8 mouse cellular contexts compared by ENCODE assay signal in the genomic region with DNA sequence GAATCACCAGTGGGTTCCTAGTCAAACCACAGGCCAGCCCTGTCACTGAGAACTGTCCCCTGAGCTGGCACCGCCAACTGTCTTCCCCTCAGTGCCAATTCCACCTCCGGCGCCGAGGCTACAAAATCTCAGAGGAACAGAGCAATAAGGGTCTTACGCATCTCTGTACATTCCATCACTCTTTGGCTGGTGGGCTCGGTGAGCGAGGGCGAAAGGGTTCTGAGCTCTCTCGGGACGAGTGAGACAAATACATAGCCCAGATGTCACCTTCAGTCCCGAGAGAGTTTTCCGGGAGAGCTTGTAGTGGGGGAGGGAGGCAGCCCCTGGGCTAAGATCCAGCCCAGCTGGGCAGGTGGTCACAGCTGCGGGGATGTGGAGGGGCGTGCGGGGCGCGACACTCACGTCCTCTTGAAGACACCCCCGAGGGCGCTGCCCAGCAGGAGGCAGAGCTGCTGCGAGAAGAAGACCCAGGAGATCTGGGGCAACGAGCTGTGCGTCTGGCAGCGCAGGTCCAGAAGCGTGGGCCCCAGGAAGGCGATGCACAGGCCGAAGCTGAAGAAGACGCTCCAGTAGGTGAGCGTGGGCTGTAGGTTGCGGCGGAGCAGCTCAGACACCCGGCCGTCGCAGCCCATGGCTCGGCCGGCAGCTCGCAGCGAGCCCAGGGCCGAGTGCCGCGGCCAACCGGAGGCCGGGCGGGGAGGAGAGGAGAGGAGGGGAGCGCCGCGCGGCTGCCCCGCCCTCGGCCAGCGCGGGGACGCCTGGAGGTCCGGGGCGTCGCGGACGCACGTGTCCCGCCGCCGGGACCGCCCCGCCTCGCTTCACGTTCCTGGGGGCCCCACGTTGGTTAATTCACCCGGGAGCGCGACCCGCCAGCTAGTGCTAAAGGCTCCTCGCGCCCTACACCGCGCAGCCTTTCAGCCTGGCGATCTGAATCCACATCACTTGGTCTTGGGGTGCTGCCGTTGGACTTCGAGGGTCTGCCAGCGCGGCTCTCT. TPM values are rescaled to one million over a fixed set of nuclear protein-coding genes. Genes with fewer than 3 reads are reported as not detected.
DNase-seq lines count a peak whose midpoint lies in the region; ATAC-seq and TF ChIP-seq lines count a peak whose summit lies in the region.

Gene Mfsd4a, minus strand, starts transcription at position 802 of the 995 bp plus-strand sequence.

- peaks cover 18% of the 10 kb centered on the region for H3K4me1 ChIP-seq in embryonic facial prominence, embryonic 13.5 days
- peaks cover 8% of the 10 kb centered on the region for H3K4me1 ChIP-seq in heart, embryonic 11.5 days (ENCODE audit: control insufficient read depth, insufficient read depth, low read length)
- H3K4me1 ChIP-seq in kidney, embryonic 16.5 days (ENCODE audit: insufficient read depth, low read length) = peaks cover 10% of the 10 kb centered on the region
- H3K4me1 ChIP-seq in liver, embryonic 11.5 days (replicated peaks; ENCODE audit: control insufficient read depth, insufficient read depth, low read length) = no peaks in the 10 kb centered on the region; the same call in 1 of the 2 replicates
- peaks cover 3% of the 10 kb centered on the region; the same call in 1 of the 2 replicates for H3K4me1 ChIP-seq in stomach, postnatal 0 days (replicated peaks; ENCODE audit: control insufficient read depth, insufficient read depth)

- peak within 1 kb of the TSS; percentile 56 for H3K4me3 ChIP-seq in embryonic facial prominence, embryonic 13.5 days
- H3K4me3 ChIP-seq in heart, embryonic 11.5 days (ENCODE audit: low read depth, low read length) = peak within 1 kb of the TSS; percentile 51
- peak within 1 kb of the TSS; percentile 52 for H3K4me3 ChIP-seq in kidney, embryonic 16.5 days (ENCODE audit: low read length)
- H3K4me3 ChIP-seq in liver, embryonic 11.5 days (ENCODE audit: low read depth, low read length) = peak within 1 kb of the TSS; percentile 45
- H3K4me3 ChIP-seq in myocyte = no peak within 1 kb of the TSS
- peak within 1 kb of the TSS; percentile 47 for H3K4me3 ChIP-seq in stomach, postnatal 0 days (ENCODE audit: low read depth, low read length)

- WGBS in embryonic facial prominence, embryonic 13.5 days = 2% methylated on average over 72 of the region's 80 CpGs
- WGBS in heart, embryonic 11.5 days (ENCODE audit: insufficient replicate concordance) = 4% methylated on average over 59 of the region's 80 CpGs
- WGBS in kidney, embryonic 16.5 days = 3% methylated on average over 57 of the region's 80 CpGs
- 4% methylated on average over 69 of the region's 80 CpGs for WGBS in liver, embryonic 11.5 days
- 3% methylated on average over 67 of the region's 80 CpGs for whole genome bisulfite sequencing in stomach, postnatal 0 days

- peak within 1 kb of the TSS; percentile 76 for H3K9ac ChIP-seq in embryonic facial prominence, embryonic 13.5 days
- peak within 1 kb of the TSS; percentile 52; the same call in 1 of the 2 replicates for H3K9ac ChIP-seq in heart, embryonic 11.5 days (ENCODE audit: low read depth, low read length)
- H3K9ac ChIP-seq in kidney, embryonic 16.5 days (replicated peaks; ENCODE audit: low read length) = peak within 1 kb of the TSS; percentile 67
- H3K9ac ChIP-seq in liver, embryonic 11.5 days (ENCODE audit: low read depth, low read length) = 0 out of 2 replicates have a peak within 1 kb of the TSS, but pooled peaks have one; percentile 28
- peak within 1 kb of the TSS; percentile 60 for H3K9ac ChIP-seq in stomach, postnatal 0 days (ENCODE audit: low read length)

- H3K9me3 ChIP-seq in embryonic facial prominence, embryonic 13.5 days = no peaks in the 10 kb centered on the region
- H3K9me3 ChIP-seq in heart, embryonic 11.5 days (replicated peaks; ENCODE audit: control insufficient read depth, low read length) = no peaks in the 10 kb centered on the region
- no peaks in the 10 kb centered on the region for H3K9me3 ChIP-seq in kidney, embryonic 16.5 days (ENCODE audit: low read length)
- H3K9me3 ChIP-seq in liver, embryonic 11.5 days (ENCODE audit: control insufficient read depth, low read length) = no peaks in the 10 kb centered on the region
- H3K9me3 ChIP-seq in stomach, postnatal 0 days (ENCODE audit: control insufficient read depth, low read length) = no peaks in the 10 kb centered on the region

- peaks cover 57% of the 10 kb centered on the region for H3K27me3 ChIP-seq in embryonic facial prominence, embryonic 13.5 days
- H3K27me3 ChIP-seq in heart, embryonic 11.5 days (ENCODE audit: control insufficient read depth, insufficient read depth, low read length) = peaks cover 52% of the 10 kb centered on the region
- H3K27me3 ChIP-seq in kidney, embryonic 16.5 days (ENCODE audit: insufficient read depth, low read length) = peaks cover 36% of the 10 kb centered on the region
- peaks cover 60% of the 10 kb centered on the region for H3K27me3 ChIP-seq in liver, embryonic 11.5 days (replicated peaks; ENCODE audit: control insufficient read depth, insufficient read depth, low read length)
- H3K27me3 ChIP-seq in myocyte (ENCODE audit: control insufficient read depth, insufficient read depth, insufficient read length) = peaks cover 48% of the 10 kb centered on the region
- H3K27me3 ChIP-seq in stomach, postnatal 0 days (ENCODE audit: control insufficient read depth, insufficient read depth, low read length) = no peaks in the 10 kb centered on the region

- no peak for TF ChIP-seq POLR2A in myocyte (IDR thresholded peaks at IDR 0.05; ENCODE audit: insufficient read length, low read depth)

- no peak within 1 kb of the TSS for H3ac ChIP-seq in myocyte (ENCODE audit: control insufficient read depth, insufficient read length)

- H3K79me2 ChIP-seq in myocyte (ENCODE audit: control insufficient read depth, insufficient read depth) = no peaks in the 10 kb centered on the region

- TF ChIP-seq CTCF in stomach, postnatal 0 days (IDR thresholded peaks at IDR 0.05; ENCODE audit: low read depth) = peak; percentile 58

- no peak for TF ChIP-seq EP300 in stomach, postnatal 0 days (optimal IDR thresholded peaks at IDR 0.05)

- no peak within 1 kb of the TSS for H3K27ac ChIP-seq in embryonic facial prominence, embryonic 13.5 days
- no peak within 1 kb of the TSS for H3K27ac ChIP-seq in heart, embryonic 11.5 days (ENCODE audit: low read depth, low read length)
- no peak within 1 kb of the TSS for H3K27ac ChIP-seq in kidney, embryonic 16.5 days (ENCODE audit: low read length)
- no peak within 1 kb of the TSS for H3K27ac ChIP-seq in liver, embryonic 11.5 days (ENCODE audit: low read depth, low read length)
- H3K27ac ChIP-seq in stomach, postnatal 0 days (replicated peaks) = no peak within 1 kb of the TSS

- no peaks in the 10 kb centered on the region for H3K36me3 ChIP-seq in embryonic facial prominence, embryonic 13.5 days
- no peaks in the 10 kb centered on the region for H3K36me3 ChIP-seq in heart, embryonic 11.5 days (ENCODE audit: control insufficient read depth, insufficient read depth, low read length)
- H3K36me3 ChIP-seq in kidney, embryonic 16.5 days (ENCODE audit: insufficient read depth, low read length) = no peaks in the 10 kb centered on the region
- no peaks in the 10 kb centered on the region for H3K36me3 ChIP-seq in liver, embryonic 11.5 days (ENCODE audit: control insufficient read depth, insufficient read depth, low read length)
- H3K36me3 ChIP-seq in myocyte (ENCODE audit: control insufficient read depth, insufficient read depth) = no peaks in the 10 kb centered on the region
- H3K36me3 ChIP-seq in stomach, postnatal 0 days (ENCODE audit: control insufficient read depth, insufficient read depth, low read length) = no peaks in the 10 kb centered on the region

- ATAC-seq in embryonic facial prominence, embryonic 13.5 days (ENCODE audit: insufficient number of reproducible peaks, insufficient read depth, low FRiP score, low TSS enrichment, low read depth) = peak; percentile 60; the same call in 1 of the 2 replicates
- ATAC-seq in heart, embryonic 11.5 days (replicated peaks; ENCODE audit: insufficient number of reproducible peaks, low FRiP score, low TSS enrichment) = peak; percentile 55; the same call in 1 of the 2 replicates
- ATAC-seq in kidney, embryonic 16.5 days (ENCODE audit: low FRiP score, low TSS enrichment) = peak; percentile 86; the same call in 1 of the 2 replicates
- peak; percentile 47; the same call in 1 of the 2 replicates for ATAC-seq in liver, embryonic 11.5 days (replicated peaks; ENCODE audit: low FRiP score)
- ATAC-seq in stomach, postnatal 0 days (ENCODE audit: low FRiP score, low TSS enrichment) = peak; percentile 87

- H3K4me2 ChIP-seq in embryonic facial prominence, embryonic 13.5 days = peak within 1 kb of the TSS; percentile 94
- peak within 1 kb of the TSS; percentile 96 for H3K4me2 ChIP-seq in heart, embryonic 11.5 days
- peak within 1 kb of the TSS; percentile 90 for H3K4me2 ChIP-seq in kidney, embryonic 16.5 days (replicated peaks; ENCODE audit: low read depth, low read length)
- peak within 1 kb of the TSS; percentile 80 for H3K4me2 ChIP-seq in liver, embryonic 11.5 days
- H3K4me2 ChIP-seq in myocyte (ENCODE audit: low read depth) = peak within 1 kb of the TSS; percentile 64
- H3K4me2 ChIP-seq in stomach, postnatal 0 days (replicated peaks; ENCODE audit: low read depth) = peak within 1 kb of the TSS; percentile 71

- DNase-seq in urinary bladder, adult 18-20 months (ENCODE audit: low spot score in 2 of 2) = peak; percentile 34 to 56
- DNase-seq in urinary bladder, postnatal 10 days (ENCODE audit: low spot score) = no peak
- DNase-seq in liver, embryonic 11.5 days (ENCODE audit: low spot score) = peak; percentile 47
- peak; percentile 71 for DNase-seq in stomach, postnatal 0 days (ENCODE audit: low spot score)

TF ChIP-seq in myocyte, 11 proteins besides CTCF, POLR2A, EP300 and RAD21:
- no peak for TF ChIP-seq MYOG (IDR thresholded peaks at IDR 0.05; ENCODE audit: control insufficient read depth in 1 of 3, insufficient read depth in 1 of 3, insufficient read length in 2 of 3, low read depth in 2 of 3)

RNA-seq across cellular contexts. Expression of gene Mfsd4a, which starts in this region (rescaled TPM):
- polyA plus RNA-seq in embryonic facial prominence, embryonic 13.5 days (2015; fragmentation: Nextera tagmentation; extraction: Ambion mirVana) = 13.5 and 16.2 TPM in 2 replicates
- 8.1 and 11.1 TPM in 2 replicates for polyA plus RNA-seq in heart, embryonic 11.5 days (2014; fragmentation: Nextera tagmentation; extraction: Ambion mirVana)
- 17.5 and 18.5 TPM in 2 replicates for polyA plus RNA-seq in kidney, embryonic 16.5 days (2015; fragmentation: Nextera tagmentation; extraction: Ambion mirVana)
- polyA plus RNA-seq in liver, embryonic 11.5 days (2014; fragmentation: Nextera tagmentation; extraction: Ambion mirVana) = 9.9 and 10.8 TPM in 2 replicates
- polyA plus RNA-seq in myocyte (2012; fragmentation: generic; extraction: Trizol) = 9.6 TPM
- 16.7 TPM in 2 replicates for polyA plus RNA-seq in stomach, postnatal 0 days (2015; fragmentation: Nextera tagmentation; extraction: Ambion mirVana)
